Mouse (Mus musculus): ENCODE measurements around the gene Bud23.

DNA sequence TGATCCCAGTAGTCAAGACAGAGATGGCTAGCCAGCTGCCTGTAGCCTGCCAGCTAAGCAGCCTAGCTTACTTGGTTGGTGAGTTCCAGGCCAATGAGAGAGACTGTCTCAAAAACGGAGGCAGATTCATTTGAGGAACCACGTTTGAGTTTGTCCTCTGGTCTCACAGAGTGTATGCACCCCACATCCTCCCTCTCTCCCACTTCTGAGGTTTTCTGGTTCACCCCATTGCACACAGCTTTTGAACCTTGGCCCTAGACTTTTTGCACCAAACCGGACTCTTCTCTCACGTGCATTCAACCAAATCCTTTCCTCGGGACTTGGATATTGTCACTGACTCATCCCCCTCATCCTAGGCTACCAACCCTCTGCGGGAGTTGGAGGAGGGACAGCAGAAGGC lies 45.2 kb upstream of the Bud23 start:
- TF ChIP-seq CTCF (IDR thresholded peaks at IDR 0.05; ENCODE audit: low read depth, low read length): no peak
- TF ChIP-seq EP300 (IDR thresholded peaks at IDR 0.05; ENCODE audit: insufficient read depth, low read depth, low read length): no peak
- TF ChIP-seq POLR2A (IDR thresholded peaks at IDR 0.05; ENCODE audit: insufficient read depth, low read length): no peak
